Mouse (Mus musculus): Measurements from ENCODE around the gene Crhr1. TPM values are rescaled to one million over a fixed set of nuclear protein-coding genes. Genes with fewer than 3 reads are reported as not detected.
"Not testable (repeated sequence)": the region's sequence is repeated elsewhere in the genome, so short reads cannot be mapped to it uniquely, and the experiment has no call there.

Gene Crhr1
- polyA plus RNA-seq, 1 experiment from 2014 or later = not detected

GRCm38 (mm10) chr11:104206573-104206972, 73.9 kb downstream of the Crhr1 start:
- no peaks in the 10 kb centered on the region for H3K27me3 ChIP-seq
- H3K4me3 ChIP-seq = no peak overlapping the region
- H3K9me3 ChIP-seq = 0 out of 2 replicates have a peak, but pooled peaks cover 3% of the 10 kb centered on the region
- no peak overlapping the region for H3K4me2 ChIP-seq
- no peaks in the 10 kb centered on the region for H3K36me3 ChIP-seq
- no peak for ATAC-seq (ENCODE audit: insufficient number of reproducible peaks, low FRiP score, low TSS enrichment, low read depth)
- H3K27ac ChIP-seq = no peak overlapping the region
- no peaks in the 10 kb centered on the region for H3K4me1 ChIP-seq
- WGBS = 52% methylated on average over 4 of the region's 4 CpGs
- no peak overlapping the region for H3K9ac ChIP-seq

DNA sequence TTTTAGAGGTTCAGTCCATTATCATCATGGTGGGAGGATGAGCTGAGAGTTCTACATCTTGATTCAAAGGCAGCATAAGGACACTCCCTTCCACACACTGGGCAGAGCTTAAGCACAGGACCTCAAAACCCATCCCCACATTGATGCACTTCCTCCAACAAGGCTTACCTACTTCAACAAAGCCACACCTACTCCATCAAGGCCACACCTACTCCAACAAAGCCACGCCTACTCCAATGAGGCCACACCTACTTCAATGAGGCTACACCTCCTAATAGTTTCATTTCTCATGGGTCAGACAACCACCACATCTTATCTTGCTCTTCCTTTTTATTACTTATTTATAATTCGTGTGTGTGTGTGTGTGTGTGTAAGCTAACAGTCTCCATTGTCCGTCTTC, 76.4 kb downstream of the Crhr1 start:
- Histone ChIP-seq H3K36me3 (no peaks in the 10 kb centered on the region), H3K9me3 (no peaks in the 10 kb centered on the region), H3K4me1 (no peaks in the 10 kb centered on the region), H3K27ac (no peak overlapping the region), H3K4me3 (no peak overlapping the region), H3K4me2 (no peak overlapping the region), H3K27me3 (no peaks in the 10 kb centered on the region), H3K9ac (no peak overlapping the region)
- no peak for ATAC-seq (ENCODE audit: insufficient number of reproducible peaks, low FRiP score, low TSS enrichment, low read depth)
- WGBS = 72% methylated on average over 3 of the region's 3 CpGs

DNA sequence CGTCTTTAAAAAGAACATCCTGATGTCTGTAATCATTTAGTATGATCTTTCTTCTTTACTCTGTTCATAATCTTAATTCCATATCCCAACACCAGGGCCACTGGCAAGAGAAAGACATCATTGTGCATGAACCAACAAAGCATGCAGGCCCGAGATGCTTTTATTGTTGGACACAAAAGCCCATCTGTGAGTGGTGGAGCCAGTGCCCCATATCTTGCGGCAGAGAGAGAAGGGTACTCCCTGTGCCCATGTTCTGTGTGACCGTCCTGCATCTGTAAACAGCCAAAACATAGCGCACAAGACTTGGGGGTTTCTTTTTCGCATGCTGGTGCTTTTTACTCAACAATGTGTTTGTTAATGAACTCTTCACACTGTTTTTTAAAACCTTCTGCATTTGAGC, 78.6 kb downstream of the Crhr1 start:
- H3K27ac ChIP-seq = no peak overlapping the region
- no peaks in the 10 kb centered on the region for H3K27me3 ChIP-seq
- 89% methylated on average over 6 of the region's 6 CpGs for WGBS
- no peak for ATAC-seq (ENCODE audit: insufficient number of reproducible peaks, low FRiP score, low TSS enrichment, low read depth)
- H3K36me3 ChIP-seq = no peaks in the 10 kb centered on the region
- no peak overlapping the region for H3K9ac ChIP-seq
- no peaks in the 10 kb centered on the region for H3K9me3 ChIP-seq
- H3K4me3 ChIP-seq = no peak overlapping the region
- no peak overlapping the region for H3K4me2 ChIP-seq
- H3K4me1 ChIP-seq = no peaks in the 10 kb centered on the region

- not testable (repeated sequence) for H3K27ac ChIP-seq; H3K36me3 ChIP-seq; H3K4me1 ChIP-seq; H3K27me3 ChIP-seq; H3K4me2 ChIP-seq; H3K9ac ChIP-seq; H3K4me3 ChIP-seq; ATAC-seq (ENCODE audit: insufficient number of reproducible peaks, low FRiP score, low TSS enrichment, low read depth); H3K9me3 ChIP-seq
- WGBS = 91% methylated on average over 5 of the region's 5 CpGs
Measured at GRCm38 (mm10) chr11:104214128-104214527, 81.5 kb downstream of the Crhr1 start.

DNA sequence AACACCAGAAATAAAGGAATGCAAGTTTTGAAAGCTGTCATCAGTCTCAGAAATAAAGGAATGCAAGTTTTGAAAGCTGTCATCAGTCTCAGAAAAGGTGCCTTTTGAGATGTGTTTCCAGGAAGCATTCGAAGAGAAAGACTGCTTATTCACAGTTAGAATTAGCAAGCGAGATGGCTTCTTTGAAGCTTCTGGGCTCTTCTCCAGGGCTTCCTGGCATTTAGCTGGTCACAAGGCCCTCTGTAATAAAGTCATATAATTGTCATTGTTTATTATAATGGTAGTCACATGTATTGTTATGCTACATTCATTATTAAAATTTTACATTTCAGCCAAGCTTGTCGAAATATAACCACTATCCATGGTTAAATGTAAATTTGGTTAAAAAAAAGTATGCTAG, 85.4 kb downstream of the Crhr1 start:
- Histone ChIP-seq H3K4me2 (no peak overlapping the region), H3K36me3 (no peaks in the 10 kb centered on the region), H3K27ac (no peak overlapping the region), H3K9me3 (no peaks in the 10 kb centered on the region), H3K4me1 (no peaks in the 10 kb centered on the region), H3K4me3 (no peak overlapping the region), H3K27me3 (no peaks in the 10 kb centered on the region), H3K9ac (no peak overlapping the region)
- no peak for ATAC-seq (ENCODE audit: insufficient number of reproducible peaks, low FRiP score, low TSS enrichment, low read depth)
- WGBS = 70% methylated on average over 3 of the region's 3 CpGs

- Histone ChIP-seq H3K9me3 (no peaks in the 10 kb centered on the region), H3K36me3 (no peaks in the 10 kb centered on the region), H3K4me1 (no peaks in the 10 kb centered on the region), H3K4me3 (no peak overlapping the region), H3K27ac (no peak overlapping the region), H3K9ac (no peak overlapping the region), H3K4me2 (no peak overlapping the region), H3K27me3 (no peaks in the 10 kb centered on the region)
- no peak for ATAC-seq (ENCODE audit: insufficient number of reproducible peaks, low FRiP score, low TSS enrichment, low read depth)
- 77% methylated on average over 4 of the region's 4 CpGs for WGBS
Measured at GRCm38 (mm10) chr11:104220291-104220690, 87.6 kb downstream of the Crhr1 start.

- no peaks in the 10 kb centered on the region for H3K9me3 ChIP-seq
- WGBS = 79% methylated on average over 5 of the region's 5 CpGs
Measured at GRCm38 (mm10) chr11:104221751-104222150, 89.1 kb downstream of the Crhr1 start.

DNA sequence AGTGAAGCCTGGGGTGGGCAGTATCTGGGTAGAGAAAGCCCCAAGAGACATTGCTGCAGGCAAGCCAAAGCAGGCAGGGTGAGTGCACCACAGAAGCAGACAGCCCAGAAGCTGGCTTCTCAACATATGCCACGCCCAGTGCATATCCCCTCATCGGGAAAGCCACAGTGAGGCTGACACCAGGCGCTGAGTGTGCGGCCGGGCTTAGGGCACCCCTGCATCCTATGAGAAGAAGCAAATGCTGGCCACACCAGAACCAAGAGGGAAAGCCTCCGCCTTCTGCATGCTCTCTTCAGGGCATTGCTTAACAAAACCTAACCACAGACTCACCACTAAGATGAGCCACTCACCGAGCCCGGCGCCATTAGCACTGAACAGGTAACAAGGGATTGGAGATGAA, 90.6 kb downstream of the Crhr1 start:
- H3K4me3 ChIP-seq = no peak overlapping the region
- H3K27me3 ChIP-seq = no peaks in the 10 kb centered on the region
- no peak for ATAC-seq (ENCODE audit: insufficient number of reproducible peaks, low FRiP score, low TSS enrichment, low read depth)
- H3K9ac ChIP-seq = no peak overlapping the region
- no peaks in the 10 kb centered on the region for H3K4me1 ChIP-seq
- no peaks in the 10 kb centered on the region for H3K36me3 ChIP-seq
- H3K9me3 ChIP-seq = no peaks in the 10 kb centered on the region
- H3K27ac ChIP-seq = no peak overlapping the region
- WGBS = 78% methylated on average over 9 of the region's 9 CpGs
- no peak overlapping the region for H3K4me2 ChIP-seq

More at GRCm38 (mm10) chr11:104221751-104222150, 89.1 kb downstream of the Crhr1 start:
- ATAC-seq (ENCODE audit: insufficient number of reproducible peaks, low FRiP score, low TSS enrichment, low read depth) = no peak
- Histone ChIP-seq H3K36me3 (no peaks in the 10 kb centered on the region), H3K4me1 (no peaks in the 10 kb centered on the region), H3K4me3 (no peak overlapping the region), H3K9ac (no peak overlapping the region), H3K27me3 (no peaks in the 10 kb centered on the region), H3K27ac (no peak overlapping the region), H3K4me2 (no peak overlapping the region)

Other genes starting within 250 kb of the Crhr1 start
- 47.8 and 49.7 TPM in 2 replicates for gene Nsf, start 178.8 kb upstream of the Crhr1 start, polyA plus RNA-seq (2015; fragmentation: Nextera tagmentation; extraction: Ambion mirVana)
- gene Arf2, start 166.1 kb upstream of the Crhr1 start, polyA plus RNA-seq (2015; fragmentation: Nextera tagmentation; extraction: Ambion mirVana) = 71.0 and 71.2 TPM in 2 replicates
- gene Sppl2c, start 53.5 kb downstream of the Crhr1 start, polyA plus RNA-seq (2015; fragmentation: Nextera tagmentation; extraction: Ambion mirVana) = not detected in 2 replicates
- 3.7 and 5.5 TPM in 2 replicates for gene Mapt, start 98.5 kb downstream of the Crhr1 start, polyA plus RNA-seq (2015; fragmentation: Nextera tagmentation; extraction: Ambion mirVana)

All from limb, embryonic 15.5 days (tissue).